Mouse (Mus musculus): Measurements from ENCODE around the gene Trhr2.

- TF ChIP-seq POLR2A (IDR thresholded peaks at IDR 0.05; ENCODE audit: borderline replicate concordance, low read depth, low read length) (no peak), CTCF (IDR thresholded peaks at IDR 0.05; ENCODE audit: low read depth, low read length) (no peak)
These were observed 34.7 kb upstream of the Trhr2 start for GRCm38 (mm10) chr8:122395291-122395690.

All from bone marrow macrophage, adult 2 months (primary cell).